Mouse (Mus musculus) kidney, postnatal 10 days (tissue): ENCODE measurements around the gene Hoxa13.

Experiments used
- DNase-seq: peaks from one replicate; pipeline ENCODE4 v3.0.0; 2021; ENCODE audit warnings: mixed read lengths

Gene Hoxa13

GRCm38 (mm10) chr6:52260654-52261575 is at the start of gene Hoxa13:
Gene Hoxa13 (minus strand): TSS chr6:52260880.
- DNase-seq = peak; percentile 60

- peak; percentile 49 for DNase-seq
These were observed 49.7 kb upstream of the Hoxa13 start for GRCm38 (mm10) chr6:52310366-52310765.

GRCm38 (mm10) chr6:52309766-52310165 is 49.1 kb upstream of the Hoxa13 start:
- no peak for DNase-seq

- DNase-seq = peak; percentile 80
These were observed 45.3 kb upstream of the Hoxa13 start for GRCm38 (mm10) chr6:52305877-52306389.

GRCm38 (mm10) chr6:52303426-52303825 is 42.7 kb upstream of the Hoxa13 start:
- DNase-seq = no peak

GRCm38 (mm10) chr6:52300806-52301205 is 40.1 kb upstream of the Hoxa13 start:
- DNase-seq = no peak

- DNase-seq = no peak
These were observed 37.8 kb upstream of the Hoxa13 start for GRCm38 (mm10) chr6:52298511-52298910.

- no peak for DNase-seq
These were observed 33.9 kb upstream of the Hoxa13 start for GRCm38 (mm10) chr6:52294616-52295015.

- DNase-seq = no peak
These were observed 31.6 kb upstream of the Hoxa13 start for GRCm38 (mm10) chr6:52292328-52292727.

- DNase-seq = peak; percentile 44
These were observed 30.6 kb upstream of the Hoxa13 start for GRCm38 (mm10) chr6:52291021-52291860.

GRCm38 (mm10) chr6:52290186-52290585 is 29.5 kb upstream of the Hoxa13 start:
- DNase-seq = no peak

- no peak for DNase-seq
These were observed 23.2 kb upstream of the Hoxa13 start for GRCm38 (mm10) chr6:52283896-52284295.

- DNase-seq = no peak
These were observed 20.4 kb upstream of the Hoxa13 start for GRCm38 (mm10) chr6:52281084-52281483.

GRCm38 (mm10) chr6:52276920-52277319 is 16.2 kb upstream of the Hoxa13 start:
- DNase-seq = no peak

- no peak for DNase-seq
These were observed 15.7 kb upstream of the Hoxa13 start for GRCm38 (mm10) chr6:52276382-52276781.

- no peak for DNase-seq
These were observed 15.0 kb upstream of the Hoxa13 start for GRCm38 (mm10) chr6:52275563-52276280.

GRCm38 (mm10) chr6:52274576-52274975 is 13.9 kb upstream of the Hoxa13 start:
- DNase-seq = no peak

- peak; percentile 22 for DNase-seq
These were observed 13.1 kb upstream of the Hoxa13 start for GRCm38 (mm10) chr6:52273656-52274280.

GRCm38 (mm10) chr6:52272766-52273655 is 12.3 kb upstream of the Hoxa13 start:
- no peak for DNase-seq

- DNase-seq = peak; percentile 80
These were observed 10.1 kb upstream of the Hoxa13 start for GRCm38 (mm10) chr6:52270494-52271480.
